Mouse (Mus musculus): ENCODE measurements at regions not wholly inside any gene's neighbourhood (a gene's known extent, or its start where the extent isn't known, plus 50 kb on each side); places are given as distances from the start of the nearest gene placed in this dataset.
"Not testable (repeated sequence)": the region's sequence is repeated elsewhere in the genome, so short reads cannot be mapped to it uniquely, and the experiment has no call there.

DNA sequence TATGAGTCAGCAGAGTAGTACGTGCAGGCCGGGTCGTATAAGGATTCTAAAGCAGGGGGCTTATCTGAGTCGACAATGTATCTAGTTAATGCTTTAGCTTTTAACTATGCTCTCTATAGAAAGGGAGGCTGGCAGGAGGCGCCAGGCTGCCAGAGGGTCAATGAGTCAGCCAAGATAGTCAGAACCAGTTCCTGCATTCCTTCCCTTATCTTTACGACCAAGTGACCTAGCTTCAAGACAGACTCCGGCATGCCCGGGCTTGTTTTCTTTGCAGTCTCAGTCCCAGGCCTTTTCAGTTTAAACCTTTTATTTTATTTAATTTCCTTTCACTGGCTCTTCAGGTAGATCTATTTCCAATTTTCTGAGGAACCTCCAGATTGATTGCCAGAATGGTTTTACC lies 374.0 kb upstream of the Nrxn1 start:
- DNase-seq (ENCODE audit: low spot score) = no peak

DNA sequence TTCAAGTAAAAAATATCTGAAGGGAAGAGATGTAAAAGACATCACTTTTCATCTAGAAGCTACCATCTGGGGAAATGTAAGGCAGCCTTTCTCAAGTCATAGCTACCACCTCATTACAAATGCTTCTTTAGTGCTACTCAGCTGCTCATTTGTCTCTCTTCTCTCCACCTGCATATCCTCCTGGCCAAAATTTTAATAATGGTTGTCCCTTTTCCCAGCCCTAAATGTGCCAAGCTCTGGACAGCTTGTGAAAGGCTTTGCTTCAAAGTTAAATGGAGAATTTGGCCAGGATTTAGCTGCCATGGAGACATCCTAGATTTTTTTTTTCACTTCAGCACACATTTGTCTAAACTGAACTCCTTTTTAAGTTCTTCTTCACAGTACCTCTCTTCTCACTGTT lies 358.8 kb upstream of the Nrxn1 start:
- DNase-seq (ENCODE audit: low spot score) = peak; percentile 1

DNA sequence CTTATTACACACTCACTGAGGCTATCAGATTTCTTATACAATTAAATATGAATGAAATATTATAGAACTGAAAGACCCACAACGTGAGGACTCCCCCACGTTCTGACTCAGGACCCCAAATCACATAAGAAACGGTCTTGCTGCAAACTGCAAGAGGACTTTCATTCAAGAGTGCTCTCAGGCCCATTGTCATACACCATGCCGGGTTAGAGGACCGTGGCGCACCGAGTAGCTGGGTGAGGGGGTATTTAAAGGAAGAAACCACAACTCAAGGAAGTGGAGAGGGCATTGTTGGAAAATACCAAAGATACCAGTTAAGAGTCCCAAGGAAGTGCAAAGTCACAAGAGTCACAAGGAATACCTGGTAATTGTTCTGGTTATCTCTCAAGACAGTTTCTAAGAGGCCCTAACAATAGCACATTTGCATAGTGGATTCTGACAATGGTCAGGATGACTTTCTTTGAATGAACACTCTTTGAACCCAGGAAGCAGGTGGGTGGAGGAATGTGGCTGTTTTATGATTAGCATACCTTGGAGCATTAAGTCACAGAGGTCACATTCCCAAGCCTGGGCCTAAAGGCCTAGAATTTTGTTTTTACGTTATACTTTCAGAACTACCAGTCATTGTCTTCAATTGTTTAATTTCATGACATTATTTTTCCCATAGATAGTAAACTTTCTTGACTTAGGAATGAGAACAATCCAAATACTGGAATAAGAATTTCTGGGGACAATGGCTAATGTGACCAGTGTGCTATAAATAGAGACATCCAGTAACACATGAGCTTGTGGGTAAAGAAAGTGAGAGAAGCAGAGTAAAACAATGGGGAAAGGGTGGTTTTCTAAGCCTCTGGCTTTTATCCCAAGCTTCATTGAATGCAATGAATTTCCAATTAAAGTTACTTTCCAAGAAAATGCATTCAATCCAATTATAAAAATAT lies 339.2 kb upstream of the Nrxn1 start:
- not testable (repeated sequence) for DNase-seq (ENCODE audit: low spot score)

DNA sequence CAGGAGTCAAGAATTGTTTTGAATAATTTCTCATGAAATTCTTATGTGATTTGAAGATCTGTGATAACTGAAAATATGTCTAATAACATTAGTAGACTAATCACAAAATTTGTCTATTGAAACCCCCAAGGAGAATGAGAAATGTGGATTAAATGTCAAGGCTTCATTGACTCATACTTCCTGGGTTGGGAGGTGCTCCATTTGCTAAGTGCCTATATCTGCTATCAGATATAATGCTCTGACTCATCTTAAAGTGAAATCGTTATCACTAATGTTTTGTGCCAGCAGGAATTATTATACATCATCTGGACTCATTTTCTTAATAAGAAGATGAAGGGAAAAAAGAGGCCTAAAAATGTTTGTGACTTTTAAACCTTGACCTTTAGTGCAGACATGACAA lies 337.5 kb upstream of the Nrxn1 start:
- no peak for DNase-seq (ENCODE audit: low spot score)

DNA sequence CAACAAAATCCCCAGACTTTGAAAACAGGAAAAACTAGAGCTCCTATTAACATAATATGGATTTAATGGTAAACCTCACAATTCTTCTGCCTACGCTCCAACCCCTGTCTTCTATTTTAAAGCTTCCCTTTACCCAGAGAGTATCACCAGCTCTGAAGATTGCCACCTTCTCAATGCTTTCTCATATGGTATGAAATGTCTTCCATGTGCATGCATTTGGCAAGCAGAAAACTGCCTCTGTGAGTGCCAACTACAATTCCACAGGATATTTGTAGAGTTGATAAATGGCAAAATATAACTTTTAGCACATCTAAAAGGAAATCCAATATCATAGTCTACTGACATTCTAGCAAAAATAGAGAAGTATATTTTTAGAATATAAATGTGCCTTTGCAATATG lies 332.2 kb upstream of the Nrxn1 start:
- DNase-seq (ENCODE audit: low spot score) = no peak

DNA sequence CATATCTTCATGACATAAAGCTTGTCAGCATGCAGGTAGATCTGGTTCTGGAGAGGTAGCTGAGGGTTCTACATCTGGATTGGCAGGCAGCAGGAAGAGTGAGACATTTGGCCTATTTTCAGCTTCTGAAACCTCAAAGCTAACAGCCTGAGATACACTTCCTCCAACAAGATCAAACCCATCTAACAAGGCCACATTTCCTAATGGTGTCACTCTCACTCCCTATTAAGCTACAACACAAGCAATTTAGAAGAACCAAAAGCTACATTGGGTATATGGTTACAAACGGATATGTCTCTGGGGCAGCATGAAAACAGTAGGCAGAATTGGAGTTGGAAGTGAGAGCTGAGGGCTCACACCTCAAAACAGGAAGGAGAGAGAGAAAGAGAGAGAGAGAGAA lies 325.7 kb upstream of the Nrxn1 start:
- no peak for DNase-seq (ENCODE audit: low spot score)

DNA sequence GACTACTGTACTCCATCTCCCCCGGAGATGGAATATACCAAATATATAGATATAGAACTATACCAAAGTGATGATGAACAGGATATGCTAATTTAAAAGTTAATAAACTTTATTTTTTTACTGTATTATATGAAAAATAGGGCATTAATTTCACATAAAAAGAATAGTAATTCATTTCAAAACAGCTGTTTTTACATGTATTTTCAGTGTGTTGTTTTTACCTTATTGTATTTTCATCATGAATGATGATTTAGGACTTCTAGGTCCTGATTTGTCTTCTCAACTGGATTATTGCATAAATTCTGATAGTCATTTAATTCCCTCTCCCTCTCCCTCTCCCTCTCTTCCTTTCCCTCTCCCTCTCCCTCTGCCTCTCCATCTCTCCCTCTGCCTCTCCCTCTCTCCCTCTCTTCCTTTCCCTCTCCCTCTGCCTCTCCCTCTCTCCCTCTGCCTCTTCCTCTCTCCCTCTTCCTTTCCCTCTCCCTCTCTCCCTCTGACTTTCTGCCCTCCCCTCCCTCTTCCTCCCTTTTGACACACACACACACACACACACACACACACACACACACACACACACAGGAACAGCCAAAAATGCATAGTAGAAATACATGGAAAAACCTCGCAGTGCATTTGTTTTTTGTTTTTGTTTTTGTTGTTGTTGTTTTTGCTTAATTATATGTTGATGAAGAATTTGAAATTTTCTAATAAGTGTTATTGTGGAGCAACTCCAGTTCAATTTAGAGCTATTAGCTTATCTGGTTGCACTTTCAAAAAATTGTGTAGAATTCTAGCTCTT lies 298.3 kb upstream of the Nrxn1 start:
- DNase-seq (ENCODE audit: low spot score) = no peak

DNA sequence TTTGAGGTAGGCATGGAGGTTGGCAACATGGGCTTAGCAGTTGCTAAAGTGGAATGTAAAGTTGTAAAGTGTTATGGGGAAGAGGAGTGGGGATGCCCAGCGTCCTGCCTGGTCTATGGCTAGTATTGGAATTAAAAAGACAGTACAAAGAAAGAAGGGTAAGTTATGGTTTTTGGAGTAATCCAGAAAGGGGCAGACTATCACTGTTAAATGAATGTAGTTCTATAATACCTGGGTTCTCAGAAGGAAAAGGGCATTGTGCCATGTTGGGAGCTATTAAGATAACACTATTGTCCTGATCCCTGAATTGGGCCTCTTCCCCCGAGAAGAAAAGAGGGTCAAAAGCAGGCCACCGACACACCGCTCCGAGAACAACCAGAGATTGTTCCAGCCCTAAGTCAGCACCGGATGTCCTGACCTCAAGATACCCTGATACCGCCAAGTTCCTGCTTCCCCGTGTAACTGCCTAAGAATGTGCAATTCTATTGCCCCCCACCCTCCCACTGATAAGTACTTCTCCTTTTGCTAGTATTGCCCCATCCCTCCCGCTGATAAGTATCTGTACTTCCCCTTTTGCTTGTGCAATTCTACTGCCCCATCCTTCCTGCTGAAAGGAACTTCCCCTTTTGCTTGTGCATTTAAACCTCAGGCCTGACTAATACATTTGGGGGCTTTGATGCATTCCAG lies 297.2 kb upstream of the Nrxn1 start:
- DNase-seq (ENCODE audit: low spot score) = not testable (repeated sequence)

DNA sequence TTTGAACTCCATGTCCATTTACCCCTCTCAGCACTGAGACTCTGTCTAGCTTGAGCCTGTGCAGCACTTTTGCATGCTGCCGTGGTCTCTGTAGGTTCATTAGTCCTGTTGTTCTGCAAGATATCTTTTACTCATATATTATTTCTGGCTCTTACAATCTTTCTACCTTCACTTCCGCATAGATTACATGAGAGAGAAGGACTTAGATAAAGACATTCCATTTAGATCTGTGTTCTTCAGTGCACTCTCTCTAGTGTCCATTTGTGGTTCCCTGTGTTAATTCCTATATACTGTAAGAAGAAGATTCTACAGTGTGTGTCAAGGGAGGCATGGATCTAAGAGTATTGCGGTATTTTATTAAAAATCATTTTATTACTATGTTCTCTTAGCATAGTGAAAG lies 295.6 kb upstream of the Nrxn1 start:
- no peak for DNase-seq (ENCODE audit: low spot score)

DNA sequence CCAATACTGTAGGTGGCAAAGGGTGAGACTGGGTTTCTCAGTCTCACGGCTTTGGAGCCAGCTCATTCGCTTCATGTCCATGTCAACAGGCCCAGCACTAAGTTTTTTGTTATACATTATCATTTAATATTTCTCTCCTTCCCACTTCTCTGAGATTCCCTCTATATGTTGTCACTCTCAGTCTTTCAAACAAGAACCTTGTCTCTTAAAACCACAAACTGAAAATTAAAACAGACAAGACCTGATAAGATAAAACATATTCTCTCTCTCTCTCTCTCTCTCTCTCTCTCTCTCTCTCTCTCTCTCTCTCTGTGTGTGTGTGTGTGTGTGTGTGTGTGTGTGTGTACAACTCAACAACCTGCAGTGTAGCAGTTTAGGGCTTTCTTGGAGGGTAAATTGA lies 295.2 kb upstream of the Nrxn1 start:
- no peak for DNase-seq (ENCODE audit: low spot score)

DNA sequence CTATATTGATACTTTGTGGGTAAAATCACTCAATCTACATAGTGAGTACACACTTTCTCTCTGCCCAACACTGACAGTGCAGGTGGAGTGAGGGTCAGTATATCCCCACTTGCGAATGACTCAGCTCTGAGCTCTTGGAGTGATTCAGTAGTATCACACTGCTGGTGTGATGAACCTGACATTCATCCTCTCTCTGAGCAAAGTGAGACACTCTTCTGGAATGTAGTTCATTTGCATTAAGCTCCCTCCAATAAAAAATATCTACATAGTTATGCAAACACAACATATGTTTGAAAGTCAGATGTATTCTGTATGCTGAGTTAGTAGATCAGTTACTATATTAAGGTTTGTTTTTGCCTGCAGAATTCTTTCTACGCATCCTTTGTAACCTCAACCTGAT lies 293.1 kb upstream of the Nrxn1 start:
- DNase-seq (ENCODE audit: low spot score) = no peak

DNA sequence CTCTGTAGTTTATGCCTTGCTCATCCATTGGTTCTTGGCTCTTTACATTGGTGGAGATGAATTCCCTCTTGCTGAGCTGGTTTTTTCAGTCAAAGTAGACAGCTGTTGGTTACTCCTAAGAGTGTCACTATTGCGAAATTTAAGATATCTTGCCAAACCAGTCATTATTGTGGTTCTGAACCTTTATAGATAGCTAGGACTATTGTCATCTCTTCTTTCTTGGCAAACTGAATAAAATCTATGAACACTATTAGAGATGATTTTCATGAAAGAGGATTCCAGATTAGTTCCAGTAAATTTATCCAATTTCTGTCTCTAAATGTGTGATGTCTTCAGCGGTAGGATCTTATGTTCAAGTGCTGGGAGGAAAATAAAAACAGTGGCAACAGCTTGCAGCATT lies 275.3 kb upstream of the Nrxn1 start:
- DNase-seq (ENCODE audit: low spot score) = no peak

DNA sequence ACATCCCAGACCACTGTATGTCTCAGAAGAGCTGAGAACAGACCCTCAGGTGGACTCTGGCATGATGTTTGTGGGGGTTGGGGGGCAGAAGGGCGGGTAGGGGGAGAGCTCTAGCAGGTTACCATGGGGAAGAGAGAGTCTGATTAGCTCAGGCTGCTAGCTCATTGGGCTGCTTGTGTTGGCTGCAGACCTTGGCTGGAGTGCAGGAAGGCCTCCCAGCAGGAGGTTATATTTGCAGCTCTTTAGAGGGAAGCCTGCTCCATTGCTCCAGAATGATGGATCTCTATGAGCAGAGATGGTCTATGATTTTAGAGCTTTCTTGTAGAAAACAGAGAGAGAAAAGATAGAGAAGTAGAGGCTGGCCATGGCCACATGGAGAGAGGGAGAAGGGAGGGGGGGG lies 268.4 kb upstream of the Nrxn1 start:
- no peak for DNase-seq (ENCODE audit: low spot score)

DNA sequence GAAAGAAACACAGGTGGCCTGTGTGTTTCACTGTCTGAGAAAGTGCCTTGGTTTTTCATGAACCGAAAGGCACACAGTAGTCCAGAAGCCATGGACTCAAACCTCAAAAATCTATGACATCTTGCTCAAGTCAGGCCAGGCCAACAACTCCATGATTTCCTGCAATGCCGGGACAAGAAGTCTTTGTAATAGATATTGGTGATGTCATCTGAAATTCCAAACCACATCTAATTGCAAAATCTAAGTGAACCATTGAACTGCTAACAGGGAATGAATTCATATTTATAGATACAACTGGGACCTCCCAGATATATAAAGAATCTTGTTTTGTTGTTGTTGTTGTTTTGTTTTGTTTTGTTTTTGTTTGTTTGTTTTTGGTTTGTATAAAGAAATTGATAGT lies 259.2 kb upstream of the Nrxn1 start:
- no peak for DNase-seq (ENCODE audit: low spot score)

DNA sequence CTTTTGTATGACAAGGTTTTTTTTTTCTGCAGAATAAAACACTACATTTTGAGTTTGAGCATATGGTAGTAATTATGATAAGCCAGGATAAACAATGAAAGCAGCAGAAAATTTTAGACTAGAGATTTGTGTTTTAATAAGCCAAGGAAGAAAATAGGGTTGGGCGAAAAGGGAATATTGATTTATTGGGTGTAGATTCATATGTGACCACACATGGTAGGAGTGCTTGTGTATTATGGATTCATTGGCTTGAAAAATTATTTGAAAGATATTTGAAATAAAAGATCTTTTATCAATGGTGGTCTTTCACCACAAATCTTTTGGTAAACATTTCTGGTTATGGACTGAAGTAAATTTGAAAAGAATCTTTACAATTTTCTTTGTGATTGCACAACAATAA lies 244.0 kb upstream of the Nrxn1 start:
- no peak for DNase-seq (ENCODE audit: low spot score)

DNA sequence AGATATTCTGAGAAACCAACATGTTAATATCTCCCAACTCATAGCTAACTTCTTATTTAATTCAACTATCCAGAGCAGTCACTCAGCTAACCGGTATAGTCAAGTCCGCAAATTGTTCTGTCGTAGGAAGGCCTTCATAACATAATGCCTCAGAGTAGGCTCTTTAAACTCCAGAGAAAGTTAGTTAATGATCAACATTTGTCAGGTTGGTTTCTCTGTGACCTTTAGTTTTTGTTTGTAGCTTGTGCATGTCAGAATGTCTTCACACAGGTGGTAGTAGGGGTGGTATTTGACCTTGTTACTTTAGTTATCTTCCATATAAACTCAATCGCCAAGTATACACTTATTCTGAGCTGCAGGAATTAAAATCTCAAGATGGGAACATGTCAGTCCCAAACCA lies 240.9 kb upstream of the Nrxn1 start:
- no peak for DNase-seq (ENCODE audit: low spot score)

DNA sequence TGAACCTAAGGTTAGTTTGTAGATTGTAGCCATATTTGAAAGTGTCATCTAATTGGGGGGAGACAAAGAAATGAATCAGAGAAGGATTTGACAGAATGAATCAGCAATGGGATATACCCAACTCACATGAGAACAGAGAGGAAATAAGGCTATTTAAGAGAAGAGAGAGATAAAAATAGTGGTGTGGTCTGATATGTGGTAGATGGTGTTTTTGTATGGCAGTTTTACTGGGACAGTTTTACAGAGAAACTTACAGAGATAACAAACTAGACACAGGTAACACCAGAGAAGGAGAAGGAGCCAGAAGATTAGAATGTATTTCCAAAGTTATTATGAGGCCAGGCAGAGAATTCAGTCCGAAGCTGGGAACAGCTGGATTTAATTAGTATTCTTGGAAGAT lies 240.3 kb upstream of the Nrxn1 start:
- DNase-seq (ENCODE audit: low spot score) = no peak

DNA sequence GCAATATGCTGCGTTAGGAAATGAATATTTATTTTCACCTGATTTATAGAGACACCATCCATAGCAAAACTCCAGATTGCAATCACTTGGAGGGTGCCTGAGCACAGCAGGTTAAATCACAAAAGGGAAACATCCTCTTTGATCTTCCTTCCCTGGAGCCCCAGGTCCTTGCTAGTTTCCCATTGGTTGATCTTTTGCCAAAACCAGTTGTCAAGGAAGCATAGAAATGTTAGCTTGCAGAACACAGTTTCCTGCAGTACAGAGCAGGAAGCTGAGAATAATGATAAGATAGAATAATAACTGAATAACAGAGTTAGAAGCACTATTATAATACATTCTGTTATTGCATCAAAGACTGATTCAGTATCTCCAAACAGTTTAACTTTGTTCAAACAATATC lies 231.5 kb upstream of the Nrxn1 start:
- DNase-seq (ENCODE audit: low spot score) = no peak

DNA sequence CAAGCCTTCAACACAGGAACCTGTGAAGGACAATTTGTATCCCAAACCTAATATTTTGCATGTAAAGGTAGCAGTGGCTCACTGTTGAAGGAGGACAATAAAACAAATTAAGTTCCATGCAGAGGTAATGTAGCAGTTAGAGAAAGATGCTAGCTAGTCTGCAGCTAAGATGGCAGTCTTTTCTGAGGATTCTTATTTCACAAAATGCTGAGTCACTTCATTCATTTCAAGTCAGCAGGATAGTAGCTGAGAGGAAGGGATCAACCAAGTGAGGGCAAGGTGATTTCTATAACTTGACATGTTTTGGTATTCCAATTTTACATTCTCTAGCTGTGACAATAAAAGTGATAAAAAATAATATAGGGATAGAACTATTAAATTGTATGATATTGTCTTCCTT lies 194.0 kb upstream of the Nrxn1 start:
- no peak for DNase-seq (ENCODE audit: low spot score)

DNA sequence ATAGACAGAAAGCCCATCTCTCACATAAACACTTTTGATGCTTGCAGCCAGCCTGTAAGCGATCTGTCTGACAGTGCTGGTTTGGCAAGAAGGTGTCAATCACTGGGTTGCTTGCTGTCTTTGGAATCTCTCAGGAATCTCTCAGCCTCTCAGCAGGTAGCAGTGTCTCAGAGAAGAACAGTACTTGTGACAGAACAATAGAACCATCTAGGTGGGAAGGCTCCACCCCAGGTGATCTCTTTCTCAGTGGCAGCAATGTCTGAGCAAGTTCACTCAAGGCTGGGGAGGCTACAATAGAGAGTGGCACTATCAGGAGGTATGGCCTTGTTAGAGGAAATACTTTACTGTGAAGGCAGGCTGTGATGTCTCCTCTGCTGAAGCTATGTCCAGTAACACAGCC lies 181.5 kb upstream of the Nrxn1 start:
- DNase-seq (ENCODE audit: low spot score) = no peak

DNA sequence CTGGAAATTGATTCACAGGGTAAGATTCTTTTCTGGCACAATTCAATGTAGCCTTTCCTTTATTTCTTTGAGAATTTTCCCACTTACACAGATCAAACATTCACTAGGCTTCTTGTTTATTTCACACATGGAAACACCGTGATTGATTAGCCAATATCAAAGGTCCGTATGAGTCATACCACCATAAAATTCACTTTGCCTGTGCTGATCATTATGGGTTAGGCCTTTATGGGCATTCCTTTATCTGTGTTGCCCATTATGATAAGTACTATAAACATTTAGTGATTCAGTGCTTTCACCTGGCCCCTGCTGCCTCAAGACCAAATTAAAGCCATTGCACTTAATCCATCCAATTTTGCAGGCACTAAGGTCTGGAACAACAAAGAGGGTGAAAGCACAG lies 145.8 kb upstream of the Nrxn1 start:
- no peak for DNase-seq (ENCODE audit: low spot score)

DNA sequence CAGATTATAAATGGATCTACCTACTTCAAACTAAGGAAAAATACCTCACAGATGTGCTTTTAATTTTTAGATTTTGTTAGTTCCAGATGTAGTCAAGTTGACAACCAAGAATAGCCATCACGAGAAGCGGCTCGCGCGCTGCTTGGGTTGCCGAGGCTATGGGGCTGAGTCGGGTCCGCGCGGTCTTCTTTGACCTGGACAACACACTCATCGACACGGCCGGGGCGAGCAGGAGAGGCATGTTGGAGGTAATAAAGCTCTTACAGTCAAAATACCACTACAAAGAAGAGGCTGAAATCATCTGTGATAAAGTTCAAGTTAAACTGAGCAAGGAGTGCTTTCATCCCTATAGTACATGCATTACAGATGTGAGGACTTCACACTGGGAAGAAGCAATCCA lies 143.8 kb upstream of the Nrxn1 start:
- DNase-seq (ENCODE audit: low spot score) = not testable (repeated sequence)

DNA sequence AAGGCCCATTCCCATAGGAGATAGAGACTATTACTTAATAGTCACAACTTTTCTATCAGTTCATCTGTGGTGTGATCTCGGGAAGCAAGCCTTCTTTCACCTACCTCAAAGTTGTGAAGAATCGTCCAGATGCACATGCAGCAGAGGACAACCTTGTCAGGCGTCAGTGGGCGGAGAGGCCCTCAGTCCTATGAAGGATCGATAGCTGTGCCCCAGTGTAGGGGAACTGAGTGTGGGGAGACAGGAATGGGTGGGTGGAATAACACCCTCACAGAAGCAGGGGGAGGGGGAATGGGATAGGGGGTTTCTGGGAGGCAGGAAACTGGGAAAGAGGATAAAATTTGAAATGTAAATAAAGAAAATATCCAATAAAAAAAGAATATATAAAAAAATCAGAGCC lies 133.5 kb upstream of the Nrxn1 start:
- no peak for DNase-seq (ENCODE audit: low spot score)
